Mouse (Mus musculus): ENCODE results near the gene Dmrt1. TPM values are rescaled to one million over a fixed set of nuclear protein-coding genes. Genes with fewer than 3 reads are reported as not detected.

Dmrt1 gene
- total and polyA plus RNA-seq, 3 experiments, result not detected

GRCm38 (mm10) chr19:25611116-25611515, 105.7 kb downstream of the Dmrt1 start:
- no peaks in the 10 kb centered on the region for H3K4me1 ChIP-seq (ENCODE audit: control insufficient read depth in 1 of 2, insufficient read depth in 2 of 2, low read length in 2 of 2)
- no peak overlapping the region for H3K4me3 ChIP-seq (ENCODE audit: control insufficient read depth in 1 of 2, insufficient read depth in 1 of 2, low read depth in 2 of 2, low read length in 2 of 2)
- H3K9me3 ChIP-seq (replicated peaks; ENCODE audit: insufficient read depth, low read length), result no peaks in the 10 kb centered on the region
- H3K36me3 ChIP-seq (ENCODE audit: control insufficient read depth in 1 of 2, insufficient read depth in 2 of 2, low read length in 2 of 2), result no peaks in the 10 kb centered on the region
- H3K79me2 ChIP-seq (ENCODE audit: control insufficient read depth, insufficient read depth, low read length, poor library complexity), result no peaks in the 10 kb centered on the region
- no peak overlapping the region for H3K9ac ChIP-seq (ENCODE audit: control insufficient read depth, low read depth, low read length, poor library complexity, severe bottlenecking)
- H3K27me3 ChIP-seq (ENCODE audit: control insufficient read depth in 1 of 2, insufficient read depth in 2 of 2, low read length in 2 of 2), result no peaks in the 10 kb centered on the region
- TF ChIP-seq POLR2AphosphoS5 (IDR thresholded peaks at IDR 0.05; ENCODE audit: borderline replicate concordance, low read depth, low read length) (no peak), USF1 (IDR thresholded peaks at IDR 0.05; ENCODE audit: low read depth, low read length) (no peak), TAL1 (IDR thresholded peaks at IDR 0.05; ENCODE audit: low read length) (no peak), GATA1 (IDR thresholded peaks at IDR 0.05; ENCODE audit: low read depth, low read length) (no peak), KAT2A (conservative IDR thresholded peaks at IDR 0.05; ENCODE audit: low read depth, low read length) (no peak), GABPA (IDR thresholded peaks at IDR 0.05; ENCODE audit: low read depth, low read length) (no peak), MYB (IDR thresholded peaks at IDR 0.05; ENCODE audit: low read depth, low read length) (no peak), CHD2 (IDR thresholded peaks at IDR 0.05; ENCODE audit: low read length) (no peak), CTCF (IDR thresholded peaks at IDR 0.05 in 2 of 3, conservative IDR thresholded peaks at IDR 0.05 in 1 of 3; ENCODE audit: control insufficient read depth in 1 of 3, insufficient read depth in 1 of 3, low read depth in 2 of 3, low read length in 3 of 3, poor library complexity in 1 of 3, severe bottlenecking in 1 of 3) (no peak), ETS1 (IDR thresholded peaks at IDR 0.05; ENCODE audit: low read depth, low read length) (no peak), MAX (IDR thresholded peaks at IDR 0.05; ENCODE audit: low read length) (no peak), RAD21 (IDR thresholded peaks at IDR 0.05; ENCODE audit: low read depth, low read length) (no peak), ZKSCAN1 (IDR thresholded peaks at IDR 0.05; ENCODE audit: low read depth, low read length) (no peak), MAZ (IDR thresholded peaks at IDR 0.05; ENCODE audit: low read depth, low read length) (no peak)
- H3K27ac ChIP-seq (ENCODE audit: control insufficient read depth, low read depth, low read length), result no peak overlapping the region
- no peak for DNase-seq (ENCODE audit: low read depth, low spot score)

- no peaks in the 10 kb centered on the region for H3K9me3 ChIP-seq (replicated peaks; ENCODE audit: insufficient read depth, low read length)
- no peaks in the 10 kb centered on the region for H3K27me3 ChIP-seq (ENCODE audit: control insufficient read depth in 1 of 2, insufficient read depth in 2 of 2, low read length in 2 of 2)
- H3K4me1 ChIP-seq (ENCODE audit: control insufficient read depth in 1 of 2, insufficient read depth in 2 of 2, low read length in 2 of 2), result no peaks in the 10 kb centered on the region
- no peak for DNase-seq (ENCODE audit: low read depth, low spot score)
- TF ChIP-seq MEF2A (IDR thresholded peaks at IDR 0.05; ENCODE audit: extremely low read depth, insufficient replicate concordance, low read depth, low read length, poor library complexity, severe bottlenecking) (no peak), TBP (IDR thresholded peaks at IDR 0.05; ENCODE audit: low read depth, low read length) (no peak), TAL1 (IDR thresholded peaks at IDR 0.05; ENCODE audit: low read length) (no peak), GATA1 (IDR thresholded peaks at IDR 0.05; ENCODE audit: low read depth, low read length) (no peak), NRF1 (IDR thresholded peaks at IDR 0.05; ENCODE audit: insufficient read depth, low read depth, low read length, poor library complexity, severe bottlenecking) (no peak), EP300 (IDR thresholded peaks at IDR 0.05; ENCODE audit: low read depth in 1 of 2, low read length in 2 of 2) (no peak), ELF1 (IDR thresholded peaks at IDR 0.05; ENCODE audit: low read depth, low read length) (no peak), POLR2A (IDR thresholded peaks at IDR 0.05; ENCODE audit: control insufficient read depth in 1 of 2, insufficient read depth in 1 of 2, low read depth in 1 of 2, low read length in 2 of 2, poor library complexity in 1 of 2) (no peak), CHD1 (IDR thresholded peaks at IDR 0.05; ENCODE audit: low read depth, low read length) (no peak)
- H3K27ac ChIP-seq (ENCODE audit: control insufficient read depth, low read depth, low read length), result no peak overlapping the region
- H3K9ac ChIP-seq (ENCODE audit: control insufficient read depth, low read depth, low read length, poor library complexity, severe bottlenecking), result no peak overlapping the region
- no peak overlapping the region for H3K4me3 ChIP-seq (ENCODE audit: control insufficient read depth in 1 of 2, insufficient read depth in 1 of 2, low read depth in 2 of 2, low read length in 2 of 2)
- H3K36me3 ChIP-seq (ENCODE audit: control insufficient read depth in 1 of 2, insufficient read depth in 2 of 2, low read length in 2 of 2), result no peaks in the 10 kb centered on the region
- no peaks in the 10 kb centered on the region for H3K79me2 ChIP-seq (ENCODE audit: control insufficient read depth, insufficient read depth, low read length, poor library complexity)
Observed at GRCm38 (mm10) chr19:25611876-25612805, 106.7 kb downstream of the Dmrt1 start.
